Mouse (Mus musculus): ENCODE results near the gene Arhgef10l. TPM values are rescaled to one million over a fixed set of nuclear protein-coding genes. Genes with fewer than 3 reads are reported as not detected.

Arhgef10l gene
- polyA plus RNA-seq, 1 experiment: 52.7 TPM

DNA sequence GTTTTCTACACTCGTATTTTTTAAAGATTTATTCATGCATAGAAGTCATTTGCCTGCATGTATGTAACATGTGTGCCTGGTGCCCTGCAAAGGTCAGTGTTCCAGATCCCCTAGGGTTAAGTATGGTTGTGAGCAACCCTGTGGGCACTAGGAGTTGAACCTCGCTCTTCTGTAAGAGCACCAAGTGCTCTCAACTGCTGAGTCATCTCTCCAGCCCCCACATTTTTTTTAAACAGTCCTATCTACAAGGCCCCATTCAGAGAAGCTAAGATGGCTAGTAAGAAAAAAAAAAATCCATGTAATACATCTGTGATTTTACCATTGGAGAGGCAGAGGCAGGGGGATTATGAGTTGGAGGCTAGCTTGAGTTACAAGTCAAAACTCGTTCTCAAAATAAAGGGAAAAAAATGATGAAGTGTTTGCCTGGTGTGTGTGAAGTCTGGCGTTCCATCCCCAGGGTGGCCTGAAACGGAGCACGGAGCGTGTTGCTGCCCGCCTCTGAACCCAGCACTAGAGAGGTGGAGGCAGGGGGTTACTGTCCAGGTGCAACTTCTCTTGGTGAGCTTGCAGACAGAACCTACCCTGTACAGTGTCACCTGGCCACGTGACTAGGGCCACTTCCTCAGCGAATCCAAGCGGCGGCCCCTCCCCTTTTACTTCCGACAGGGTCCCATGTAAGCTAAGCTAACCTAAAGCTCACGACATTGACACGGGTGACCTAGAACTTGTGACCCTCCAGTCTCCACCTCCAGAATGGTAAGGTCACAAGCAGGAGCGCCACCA is 24.3 kb upstream of the Arhgef10l start:
- no peaks in the 10 kb centered on the region for H3K4me1 ChIP-seq (ENCODE audit: control insufficient read depth, insufficient read depth, low read length)
- TF ChIP-seq POLR2A (IDR thresholded peaks at IDR 0.05; ENCODE audit: borderline replicate concordance, insufficient read depth, low read length) (no peak), CTCF (IDR thresholded peaks at IDR 0.05; ENCODE audit: borderline replicate concordance, insufficient read depth, low read depth, low read length) (no peak)
- no peak overlapping the region for H3K27ac ChIP-seq (ENCODE audit: insufficient read depth, low read length)
- DNase-seq: no peak
- no peak overlapping the region for H3K4me3 ChIP-seq (replicated peaks; ENCODE audit: insufficient read depth, low read depth, low read length)
- 84% methylated on average over 16 of the region's 16 CpGs for WGBS
- no peaks in the 10 kb centered on the region for H3K27me3 ChIP-seq (ENCODE audit: control insufficient read depth, insufficient read depth, low read length)

DNA sequence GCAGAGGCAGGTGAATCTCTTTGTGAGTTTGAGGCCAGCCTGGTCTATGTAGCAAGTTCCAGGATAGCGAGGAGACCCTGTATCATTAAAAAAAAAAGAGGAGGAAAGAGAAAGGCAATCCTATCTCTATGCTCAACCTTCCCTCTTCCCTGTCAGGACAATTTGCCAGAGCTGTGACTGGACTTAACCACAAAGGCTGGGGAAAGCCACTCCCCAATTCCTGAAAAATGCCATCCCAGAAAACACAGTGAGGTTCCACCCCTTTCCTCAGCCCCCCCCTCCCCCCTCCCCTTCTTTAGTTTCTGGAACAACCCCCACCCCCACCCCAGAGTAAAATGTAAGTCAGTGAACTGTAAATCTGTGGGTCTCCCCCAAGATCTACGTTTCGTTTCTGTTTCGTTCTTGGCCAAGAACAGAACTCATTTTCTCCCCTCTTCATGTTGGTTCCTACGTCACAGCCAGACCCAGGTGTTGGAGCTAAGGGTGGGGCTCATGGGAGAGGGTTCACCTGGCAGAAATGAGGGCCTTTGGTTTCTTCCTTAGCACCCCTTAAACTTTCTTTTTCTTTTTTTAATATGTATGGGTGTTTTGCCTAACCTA is 23.1 kb upstream of the Arhgef10l start:
- no peak for TF ChIP-seq CTCF (IDR thresholded peaks at IDR 0.05; ENCODE audit: borderline replicate concordance, insufficient read depth, low read depth, low read length)
- no peak for TF ChIP-seq POLR2A (IDR thresholded peaks at IDR 0.05; ENCODE audit: borderline replicate concordance, insufficient read depth, low read length)
- 80% methylated on average over 5 of the region's 5 CpGs for WGBS
- no peak for DNase-seq
- Histone ChIP-seq H3K27ac (ENCODE audit: insufficient read depth, low read length) (no peak overlapping the region), H3K4me3 (replicated peaks; ENCODE audit: insufficient read depth, low read depth, low read length) (no peak overlapping the region), H3K27me3 (ENCODE audit: control insufficient read depth, insufficient read depth, low read length) (no peaks in the 10 kb centered on the region), H3K4me1 (ENCODE audit: control insufficient read depth, insufficient read depth, low read length) (no peaks in the 10 kb centered on the region)

- 77% methylated on average over 11 of the region's 12 CpGs for WGBS
- DNase-seq: no peak
- Histone ChIP-seq H3K4me1 (ENCODE audit: control insufficient read depth, insufficient read depth, low read length) (no peaks in the 10 kb centered on the region), H3K27me3 (ENCODE audit: control insufficient read depth, insufficient read depth, low read length) (no peaks in the 10 kb centered on the region), H3K4me3 (replicated peaks; ENCODE audit: insufficient read depth, low read depth, low read length) (no peak overlapping the region), H3K27ac (ENCODE audit: insufficient read depth, low read length) (no peak overlapping the region)
- no peak for TF ChIP-seq CTCF (IDR thresholded peaks at IDR 0.05; ENCODE audit: borderline replicate concordance, insufficient read depth, low read depth, low read length)
- TF ChIP-seq POLR2A (IDR thresholded peaks at IDR 0.05; ENCODE audit: borderline replicate concordance, insufficient read depth, low read length): no peak
Measured at GRCm38 (mm10) chr4:140688044-140688825, 22.4 kb upstream of the Arhgef10l start.

GRCm38 (mm10) chr4:140684881-140685303 is 19.1 kb upstream of the Arhgef10l start:
- TF ChIP-seq CTCF (IDR thresholded peaks at IDR 0.05; ENCODE audit: borderline replicate concordance, insufficient read depth, low read depth, low read length): no peak
- TF ChIP-seq POLR2A (IDR thresholded peaks at IDR 0.05; ENCODE audit: borderline replicate concordance, insufficient read depth, low read length): no peak
- H3K27me3 ChIP-seq (ENCODE audit: control insufficient read depth, insufficient read depth, low read length): no peaks in the 10 kb centered on the region
- H3K4me1 ChIP-seq (ENCODE audit: control insufficient read depth, insufficient read depth, low read length): no peaks in the 10 kb centered on the region
- H3K4me3 ChIP-seq (replicated peaks; ENCODE audit: insufficient read depth, low read depth, low read length): no peak overlapping the region
- H3K27ac ChIP-seq (ENCODE audit: insufficient read depth, low read length): no peak overlapping the region
- WGBS: 77% methylated on average over 6 of the region's 6 CpGs
- DNase-seq: no peak

- no peaks in the 10 kb centered on the region for H3K27me3 ChIP-seq (ENCODE audit: control insufficient read depth, insufficient read depth, low read length)
- no peak for TF ChIP-seq CTCF (IDR thresholded peaks at IDR 0.05; ENCODE audit: borderline replicate concordance, insufficient read depth, low read depth, low read length)
- no peak for TF ChIP-seq POLR2A (IDR thresholded peaks at IDR 0.05; ENCODE audit: borderline replicate concordance, insufficient read depth, low read length)
- no peak overlapping the region for H3K27ac ChIP-seq (ENCODE audit: insufficient read depth, low read length)
- peaks cover 4% of the 10 kb centered on the region; the same call in 1 of the 2 replicates for H3K4me1 ChIP-seq (ENCODE audit: control insufficient read depth, insufficient read depth, low read length)
- no peak overlapping the region for H3K4me3 ChIP-seq (replicated peaks; ENCODE audit: insufficient read depth, low read depth, low read length)
- DNase-seq: no peak
- 21% methylated on average over 16 of the region's 16 CpGs for WGBS
Measured at GRCm38 (mm10) chr4:140684141-140684871, 18.5 kb upstream of the Arhgef10l start.

GRCm38 (mm10) chr4:140683608-140684007 is 17.8 kb upstream of the Arhgef10l start:
- Histone ChIP-seq H3K4me1 (ENCODE audit: control insufficient read depth, insufficient read depth, low read length) (peaks cover 4% of the 10 kb centered on the region; the same call in 1 of the 2 replicates), H3K4me3 (replicated peaks; ENCODE audit: insufficient read depth, low read depth, low read length) (no peak overlapping the region), H3K27me3 (ENCODE audit: control insufficient read depth, insufficient read depth, low read length) (no peaks in the 10 kb centered on the region), H3K27ac (ENCODE audit: insufficient read depth, low read length) (no peak overlapping the region)
- no peak for DNase-seq
- WGBS: 45% methylated on average over 8 of the region's 8 CpGs
- TF ChIP-seq CTCF (IDR thresholded peaks at IDR 0.05; ENCODE audit: borderline replicate concordance, insufficient read depth, low read depth, low read length) (no peak), POLR2A (IDR thresholded peaks at IDR 0.05; ENCODE audit: borderline replicate concordance, insufficient read depth, low read length) (no peak)

- TF ChIP-seq POLR2A (IDR thresholded peaks at IDR 0.05; ENCODE audit: borderline replicate concordance, insufficient read depth, low read length) (no peak), CTCF (IDR thresholded peaks at IDR 0.05; ENCODE audit: borderline replicate concordance, insufficient read depth, low read depth, low read length) (no peak)
- Histone ChIP-seq H3K4me3 (replicated peaks; ENCODE audit: insufficient read depth, low read depth, low read length) (no peak overlapping the region), H3K4me1 (ENCODE audit: control insufficient read depth, insufficient read depth, low read length) (peaks cover 4% of the 10 kb centered on the region; the same call in 1 of the 2 replicates), H3K27ac (ENCODE audit: insufficient read depth, low read length) (no peak overlapping the region), H3K27me3 (ENCODE audit: control insufficient read depth, insufficient read depth, low read length) (no peaks in the 10 kb centered on the region)
- whole genome bisulfite sequencing: 69% methylated on average over 8 of the region's 8 CpGs
- no peak for DNase-seq
Measured at GRCm38 (mm10) chr4:140680731-140681397, 15.1 kb upstream of the Arhgef10l start.
